Mouse (Mus musculus) neural tube, embryonic 11.5 days (tissue): ENCODE results near the gene Hspa4. TPM values are rescaled to one million over a fixed set of nuclear protein-coding genes. Genes with fewer than 3 reads are reported as not detected.
"Not testable (repeated sequence)": the region's sequence is repeated elsewhere in the genome, so short reads cannot be mapped to it uniquely, and the experiment has no call there.

Experiments used
- ATAC-seq: fragments of 200-750 bp; cut with Nextera tagmentation; 2 replicates; pipeline ENCODE4 v1.8.0; 2017; ENCODE audit warnings: moderate number of reproducible peaks, mild to moderate bottlenecking, moderate TSS enrichment, moderate library complexity; ENCODE audit not compliant: insufficient read depth, low FRiP score, low TSS enrichment
- DNase-seq: peaks from one replicate; pipeline ENCODE4 v3.0.0-alpha.2; 2015; ENCODE audit warnings: low spot score
- H3K27ac ChIP-seq: fragments of 300-500 bp; sonication (generic); 2 replicates; pipeline ENCODE4 v1.5.1; 2014; ENCODE audit warnings: low read depth, mild to moderate bottlenecking, low read length
- H3K27me3 ChIP-seq: fragments of 300-500 bp; sonication (generic); 2 replicates; pipeline ENCODE4 v1.6.1; 2014; ENCODE audit warnings: mild to moderate bottlenecking, low read length, mixed read lengths; ENCODE audit not compliant: control insufficient read depth, insufficient read depth
- H3K36me3 ChIP-seq: fragments of 300-500 bp; sonication (generic); 2 replicates; pipeline ENCODE4 v1.6.1; 2014; ENCODE audit warnings: mild to moderate bottlenecking, low read length, moderate library complexity, mixed read lengths; ENCODE audit not compliant: control insufficient read depth, insufficient read depth
- H3K4me1 ChIP-seq: fragments of 300-500 bp; sonication (generic); 2 replicates; pipeline ENCODE4 v1.6.1; 2014; ENCODE audit warnings: low read length, mixed read lengths; ENCODE audit not compliant: control insufficient read depth, insufficient read depth
- H3K4me2 ChIP-seq: fragments of 300-500 bp; sonication (generic); 2 replicates; pipeline ENCODE4 v1.6.1; 2014; ENCODE audit warnings: low read depth, mild to moderate bottlenecking, moderate library complexity
- H3K4me3 ChIP-seq: fragments of 300-500 bp; sonication (generic); 2 replicates; pipeline ENCODE4 v1.5.1; 2014; ENCODE audit warnings: low read depth, low read length
- H3K9ac ChIP-seq: fragments of 300-500 bp; sonication (generic); 2 replicates; pipeline ENCODE4 v1.6.1; 2014; ENCODE audit warnings: mild to moderate bottlenecking, low read length
- H3K9me3 ChIP-seq: fragments of 300-500 bp; sonication (generic); 2 replicates; pipeline ENCODE4 v1.6.1; 2016; ENCODE audit warnings: low read length; ENCODE audit not compliant: control insufficient read depth
- WGBS: fragments of 180-500 bp; shearing (Covaris S2); extraction: QIAGEN DNeasy Blood & Tissue Kit; methylation state at CpG from one replicate; pipeline ENCODE4 v1.1.7; 2014; 5-methylcytosine and 5-hydroxymethylcytosine counted together
- polyA plus RNA-seq: library from polyadenylated mRNA; unstranded; fragments of >200 nt; fragmentation: Nextera tagmentation; extraction: Ambion mirVana; gene quantifications from 2 replicates; pipeline ENCODE4 v1.2.1, GENCODE M21; 2014

Hspa4 gene
- polyA plus RNA-seq, 1 experiment from 2014 or later = 115 TPM

DNA sequence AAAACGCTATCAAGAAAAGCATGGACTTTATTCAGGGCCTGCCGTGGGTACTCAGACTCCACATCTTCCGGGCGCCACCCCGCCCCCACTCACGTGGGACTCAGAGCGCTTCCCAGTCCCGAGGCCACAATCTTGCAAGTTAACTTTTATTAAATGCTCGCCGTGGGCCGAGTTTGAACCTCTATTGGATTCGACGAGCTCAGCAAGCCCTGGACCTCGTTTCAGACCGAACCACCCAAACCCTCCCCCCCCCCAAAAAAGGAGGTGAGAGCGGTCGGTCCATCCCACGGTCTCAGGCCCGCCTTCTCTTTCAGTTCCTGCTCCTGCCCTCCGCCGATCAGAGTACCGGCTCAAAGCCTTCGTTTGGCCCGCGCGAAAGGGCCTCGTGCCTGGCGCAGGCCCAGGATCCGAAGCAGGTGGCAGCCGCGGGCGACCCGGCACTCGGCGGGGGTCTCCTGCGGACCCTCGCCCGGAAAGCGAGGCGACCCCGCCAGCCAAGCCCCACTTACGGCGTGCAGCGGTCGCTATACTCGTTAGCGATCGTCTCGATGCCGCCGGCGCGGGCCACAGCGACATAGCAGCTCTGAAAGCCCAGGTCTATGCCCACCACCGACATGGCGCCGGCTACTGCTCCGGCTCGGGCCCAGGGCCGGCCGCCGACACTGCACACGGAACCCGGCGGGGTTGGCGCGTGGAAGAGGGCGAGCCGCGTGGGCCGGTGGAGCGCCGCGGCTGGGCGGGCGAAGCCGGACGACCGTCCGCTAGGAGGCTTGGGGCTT is 517 bp downstream of the Hspa4 start:
- peak; percentile 66 for DNase-seq
- H3K9ac ChIP-seq = peak overlapping the region; percentile 99
- WGBS = under 1% methylated on average over 74 of the region's 80 CpGs
- peak overlapping the region; percentile 96 for H3K27ac ChIP-seq
- H3K36me3 ChIP-seq = no peaks in the 10 kb centered on the region; the same call in 1 of the 2 replicates
- H3K9me3 ChIP-seq = no peaks in the 10 kb centered on the region
- H3K4me1 ChIP-seq = peaks cover 9% of the 10 kb centered on the region; the same call in 1 of the 2 replicates
- peak; percentile 59 for ATAC-seq
- peak overlapping the region; percentile 77 for H3K4me2 ChIP-seq
- H3K4me3 ChIP-seq = peak overlapping the region; percentile 100
- H3K27me3 ChIP-seq = no peaks in the 10 kb centered on the region

DNA sequence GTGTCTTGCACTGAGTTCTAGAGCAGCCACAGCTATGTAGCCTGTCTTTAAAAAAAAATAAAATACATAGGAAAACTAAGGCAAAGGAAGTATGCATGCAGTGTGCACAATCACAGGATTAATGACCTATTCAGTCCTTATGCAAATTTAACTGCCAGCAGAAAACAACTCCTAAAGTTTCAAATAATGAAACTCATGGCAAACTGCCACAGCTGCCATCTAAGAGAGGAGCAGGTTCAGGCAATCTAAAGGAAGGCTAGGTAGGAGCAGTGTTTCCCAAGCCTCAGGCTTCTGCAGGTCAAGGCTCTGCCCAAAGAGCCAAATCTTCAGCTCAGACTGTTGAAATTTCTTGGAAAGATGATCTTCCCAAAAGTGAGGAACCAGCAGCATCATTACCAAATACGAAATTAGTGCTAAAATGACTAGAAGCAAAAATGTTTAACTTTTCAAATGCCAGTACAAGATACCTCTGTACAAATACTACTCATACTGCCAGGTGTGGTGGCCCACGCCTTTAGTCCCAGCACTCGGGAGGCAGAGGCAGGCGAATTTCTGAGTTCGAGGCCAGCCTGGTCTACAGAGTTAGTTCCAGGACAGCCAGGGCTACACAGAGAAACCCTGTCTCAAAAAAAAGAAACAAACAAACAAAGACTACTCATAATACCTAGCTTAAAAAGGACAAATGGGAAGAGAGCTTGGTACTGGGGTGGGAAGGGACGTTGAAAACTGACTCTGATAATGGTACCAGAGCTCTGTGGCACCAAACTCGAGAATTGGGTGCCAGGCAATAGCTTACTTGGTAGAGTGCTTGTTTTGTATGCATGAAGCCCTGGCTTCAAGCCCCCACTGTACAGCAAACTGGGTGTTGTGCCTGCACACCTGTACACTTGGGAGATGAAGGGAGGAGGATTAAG is 2.1 kb downstream of the Hspa4 start:
- Histone ChIP-seq H3K4me2 (peak overlapping the region; percentile 77), H3K4me3 (no peak overlapping the region), H3K36me3 (no peaks in the 10 kb centered on the region; the same call in 1 of the 2 replicates), H3K9ac (no peak overlapping the region), H3K4me1 (peaks cover 9% of the 10 kb centered on the region; the same call in 1 of the 2 replicates), H3K27ac (no peak overlapping the region), H3K27me3 (no peaks in the 10 kb centered on the region), H3K9me3 (no peaks in the 10 kb centered on the region)
- DNase-seq (no peak), ATAC-seq (no peak)
- WGBS = 93% methylated on average over 7 of the region's 7 CpGs

DNA sequence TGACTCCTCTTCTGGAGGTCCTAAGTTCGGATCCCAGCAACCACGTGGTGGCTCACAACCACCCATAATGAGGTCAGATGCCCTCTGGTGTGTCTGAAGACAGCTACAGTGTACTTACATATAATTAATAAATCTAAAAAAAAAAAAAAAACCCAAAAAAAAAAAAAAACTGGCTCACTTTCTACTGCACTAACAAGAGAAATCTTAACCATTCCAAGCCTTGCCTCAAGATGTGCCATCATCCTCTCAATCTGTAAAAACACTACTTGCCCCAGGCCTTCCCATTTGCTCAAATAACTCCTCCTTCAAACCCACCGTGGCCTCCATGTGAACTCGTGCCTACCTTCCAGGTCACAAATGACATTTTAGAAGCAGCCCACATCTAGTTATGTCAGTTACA is 3.4 kb downstream of the Hspa4 start:
- Histone ChIP-seq H3K27ac (no peak overlapping the region), H3K36me3 (no peaks in the 10 kb centered on the region; the same call in 1 of the 2 replicates), H3K4me3 (no peak overlapping the region), H3K27me3 (no peaks in the 10 kb centered on the region), H3K9me3 (no peaks in the 10 kb centered on the region), H3K9ac (no peak overlapping the region), H3K4me2 (no peak overlapping the region), H3K4me1 (peaks cover 9% of the 10 kb centered on the region; the same call in 1 of the 2 replicates)
- WGBS = 77% methylated on average over 4 of the region's 4 CpGs
- DNase-seq (no peak), ATAC-seq (no peak)

DNA sequence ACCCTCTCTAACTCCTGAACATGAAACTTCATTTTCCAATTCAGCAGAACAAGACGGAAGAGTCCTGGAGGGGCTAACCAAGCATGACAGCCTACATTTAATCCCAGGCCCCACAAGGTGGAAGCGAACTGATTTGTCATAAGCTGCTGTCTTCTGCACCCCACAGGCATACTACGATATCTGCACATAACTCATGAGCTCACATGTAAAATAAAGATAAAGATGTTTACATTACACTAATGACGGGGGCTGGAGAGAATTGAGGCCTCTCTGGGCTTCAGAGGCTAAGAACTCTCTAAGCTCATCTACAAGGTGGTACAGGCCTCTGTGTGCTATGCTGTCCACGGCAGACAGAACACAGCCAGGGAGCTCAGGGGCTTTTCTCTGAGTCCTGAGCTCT is 5.8 kb downstream of the Hspa4 start:
- no peaks in the 10 kb centered on the region for H3K9me3 ChIP-seq
- peaks cover 2% of the 10 kb centered on the region; the same call in 1 of the 2 replicates for H3K36me3 ChIP-seq
- no peak overlapping the region for H3K9ac ChIP-seq
- ATAC-seq = no peak
- no peak overlapping the region for H3K27ac ChIP-seq
- peaks cover 5% of the 10 kb centered on the region; the same call in 1 of the 2 replicates for H3K4me1 ChIP-seq
- H3K27me3 ChIP-seq = no peaks in the 10 kb centered on the region
- 96% methylated on average over 5 of the region's 5 CpGs for WGBS
- DNase-seq = no peak
- no peak overlapping the region for H3K4me2 ChIP-seq
- no peak overlapping the region for H3K4me3 ChIP-seq

DNA sequence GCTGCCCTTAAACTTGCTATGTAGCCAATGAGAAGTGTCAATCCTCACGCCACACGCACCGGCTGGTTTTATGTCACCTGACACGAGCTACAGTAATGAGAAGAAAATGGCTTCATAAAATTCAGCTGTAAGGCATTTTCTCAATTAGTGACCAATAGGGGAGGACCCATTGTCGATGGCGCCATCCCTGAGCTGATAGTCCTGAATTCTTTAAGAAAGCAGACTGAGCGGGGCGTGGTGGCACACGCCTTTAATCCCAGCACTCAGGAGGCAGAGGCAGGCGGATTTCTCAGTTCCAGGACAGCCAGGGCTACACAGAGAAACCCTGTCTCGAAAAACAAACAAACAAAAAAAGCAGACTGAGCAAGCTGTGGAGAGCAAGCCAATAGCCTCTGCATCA is 9.4 kb downstream of the Hspa4 start:
- no peaks in the 10 kb centered on the region for H3K27me3 ChIP-seq
- no peak for DNase-seq
- WGBS = 94% methylated on average over 11 of the region's 11 CpGs
- H3K4me3 ChIP-seq = no peak overlapping the region
- H3K27ac ChIP-seq = no peak overlapping the region
- H3K4me2 ChIP-seq = no peak overlapping the region
- ATAC-seq = no peak
- no peaks in the 10 kb centered on the region for H3K4me1 ChIP-seq
- peaks cover 7% of the 10 kb centered on the region for H3K36me3 ChIP-seq
- H3K9me3 ChIP-seq = no peaks in the 10 kb centered on the region
- H3K9ac ChIP-seq = no peak overlapping the region

DNA sequence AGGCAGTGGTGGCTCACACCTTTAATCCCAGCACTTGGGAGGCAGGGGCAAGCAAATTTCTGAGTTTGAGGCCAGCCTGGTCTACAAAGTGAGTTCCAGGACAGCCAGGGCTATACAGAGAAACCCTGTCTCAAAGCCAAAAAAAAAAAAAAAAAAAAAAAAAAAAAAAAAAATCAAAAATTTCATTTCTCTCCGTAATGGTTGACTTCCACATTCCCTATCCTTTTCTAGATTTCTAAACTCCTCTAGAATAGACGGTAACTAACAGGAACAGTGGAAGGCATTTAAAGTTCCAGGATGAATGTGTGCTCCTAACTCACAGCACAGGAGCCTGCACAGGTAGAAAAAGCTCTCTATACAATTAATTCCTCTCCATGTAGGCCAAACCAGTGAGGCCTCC is 10.1 kb downstream of the Hspa4 start:
- not testable (repeated sequence) for H3K4me1 ChIP-seq, H3K4me3 ChIP-seq, H3K36me3 ChIP-seq, H3K27me3 ChIP-seq, H3K9ac ChIP-seq, H3K27ac ChIP-seq, DNase-seq, H3K9me3 ChIP-seq, ATAC-seq, H3K4me2 ChIP-seq
- 95% methylated on average over 2 of the region's 2 CpGs for WGBS

DNA sequence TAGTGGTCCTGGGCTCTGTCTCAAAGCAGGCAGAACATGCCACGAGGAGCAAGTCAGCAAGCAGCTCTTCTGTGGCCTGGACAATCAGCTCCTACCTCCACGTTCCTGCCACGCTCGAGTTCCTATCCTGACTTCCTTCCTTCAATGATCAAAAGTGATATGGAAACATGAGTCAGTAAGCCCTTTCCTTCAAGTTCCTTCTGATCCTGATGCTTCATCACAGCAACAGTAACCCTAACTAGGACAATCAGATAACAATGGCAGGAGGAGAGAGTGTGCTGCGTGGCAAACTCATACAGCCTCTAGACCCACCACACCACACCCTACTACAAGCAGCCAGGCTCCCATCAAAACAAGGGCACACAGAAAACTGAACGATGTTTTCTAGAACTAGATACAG is 14.4 kb downstream of the Hspa4 start:
- ATAC-seq (no peak), DNase-seq (no peak)
- no peak overlapping the region for H3K27ac ChIP-seq
- H3K4me1 ChIP-seq = no peaks in the 10 kb centered on the region
- no peaks in the 10 kb centered on the region for H3K9me3 ChIP-seq
- H3K9ac ChIP-seq = no peak overlapping the region
- H3K36me3 ChIP-seq = peaks cover 16% of the 10 kb centered on the region
- H3K27me3 ChIP-seq = no peaks in the 10 kb centered on the region
- H3K4me3 ChIP-seq = no peak overlapping the region
- 94% methylated on average over 6 of the region's 6 CpGs for WGBS
- no peak overlapping the region for H3K4me2 ChIP-seq

DNA sequence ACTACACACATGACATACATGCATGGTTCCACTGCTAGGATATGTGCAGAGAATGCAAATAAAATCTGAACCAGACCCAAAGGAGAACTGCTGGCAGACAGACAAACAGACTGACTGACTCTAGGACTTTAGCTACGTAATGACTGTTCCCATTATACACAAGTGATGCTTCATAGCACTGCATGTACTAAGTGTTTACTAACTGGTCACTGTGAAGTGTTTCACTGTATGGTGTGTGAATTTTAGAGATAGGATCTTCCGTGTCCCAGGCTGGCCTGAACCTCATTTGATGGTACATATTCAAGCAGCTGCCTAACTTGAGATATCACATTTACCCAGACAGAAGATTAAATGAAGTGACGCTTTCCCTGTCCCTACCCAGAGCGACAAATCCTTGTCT is 21.8 kb downstream of the Hspa4 start:
- Histone ChIP-seq H3K4me2 (no peak overlapping the region), H3K4me1 (no peaks in the 10 kb centered on the region), H3K9ac (no peak overlapping the region), H3K27me3 (no peaks in the 10 kb centered on the region), H3K36me3 (peaks cover 18% of the 10 kb centered on the region; the same call in 1 of the 2 replicates), H3K4me3 (no peak overlapping the region), H3K27ac (no peak overlapping the region), H3K9me3 (no peaks in the 10 kb centered on the region)
- ATAC-seq (no peak), DNase-seq (no peak)
- 95% methylated on average over 4 of the region's 4 CpGs for WGBS
